ENCODE assay signal across 11 mouse cellular contexts in genomic region chr7:133959200-133959599, GRCm38 (mm10).
DNase-seq lines count a peak whose midpoint lies in the region; ATAC-seq and TF ChIP-seq lines count a peak whose summit lies in the region.
"Had no signal": no experiment of that assay in that cellular context is flagged by ENCODE, and none has a peak within 500 bp of the region (broad histone marks: within the 10 kb centered on the region; RNA-seq: fewer than 3 reads in every experiment).

No protein-coding gene starts in this region.

- H3K9ac ChIP-seq in kidney, postnatal 0 days (ENCODE audit: low read depth, low read length), result no peak overlapping the region
- no peak overlapping the region for H3K9ac ChIP-seq in kidney, embryonic 15.5 days
- H3K9ac ChIP-seq: heart, embryonic 15.5 days; lung, embryonic 15.5 days; stomach, embryonic 15.5 days had no signal

- H3K36me3 ChIP-seq in kidney, postnatal 0 days (ENCODE audit: insufficient read depth, low read length), result no peaks in the 10 kb centered on the region
- 0 out of 2 replicates have a peak, but pooled peaks cover 3% of the 10 kb centered on the region for H3K36me3 ChIP-seq in kidney, embryonic 15.5 days
- H3K36me3 ChIP-seq: heart, embryonic 15.5 days; stomach, embryonic 15.5 days had no signal

- H3K9me3 ChIP-seq in kidney, postnatal 0 days (replicated peaks; ENCODE audit: low read length), result no peaks in the 10 kb centered on the region
- H3K9me3 ChIP-seq in kidney, embryonic 15.5 days (replicated peaks), result no peaks in the 10 kb centered on the region
- H3K9me3 ChIP-seq: heart, embryonic 15.5 days; lung, embryonic 15.5 days; stomach, embryonic 15.5 days had no signal

- H3K27ac ChIP-seq in kidney, postnatal 0 days, result no peak overlapping the region
- no peak overlapping the region for H3K27ac ChIP-seq in kidney, embryonic 15.5 days
- H3K27ac ChIP-seq: heart, embryonic 15.5 days; lung, embryonic 15.5 days; stomach, embryonic 15.5 days had no signal

- intact Hi-C loops in left cerebral cortex, postnatal 25 days (cut with DNase I), result loop anchor here (2.0 kb wide), 1 partner anchor 264 kb away; no protein-coding TSS in a partner anchor

- H3K27me3 ChIP-seq in kidney, postnatal 0 days (ENCODE audit: insufficient read depth, low read length), result no peaks in the 10 kb centered on the region
- H3K27me3 ChIP-seq in kidney, embryonic 15.5 days, result no peaks in the 10 kb centered on the region
- H3K27me3 ChIP-seq: heart, embryonic 15.5 days; lung, embryonic 15.5 days; stomach, embryonic 15.5 days had no signal

- 0 out of 2 replicates have a peak, but pooled peaks cover 3% of the 10 kb centered on the region for H3K4me1 ChIP-seq in kidney, postnatal 0 days (replicated peaks; ENCODE audit: insufficient read depth, low read length)
- H3K4me1 ChIP-seq in kidney, embryonic 15.5 days, result peaks cover 19% of the 10 kb centered on the region

- no peak overlapping the region for H3K4me2 ChIP-seq in kidney, postnatal 0 days (ENCODE audit: low read length)
- no peak overlapping the region for H3K4me2 ChIP-seq in kidney, embryonic 15.5 days
- H3K4me2 ChIP-seq: heart, embryonic 15.5 days; lung, embryonic 15.5 days; stomach, embryonic 15.5 days had no signal

- no peak overlapping the region for H3K4me3 ChIP-seq in kidney, postnatal 0 days (replicated peaks; ENCODE audit: low read depth, low read length)
- H3K4me3 ChIP-seq in kidney, embryonic 15.5 days (replicated peaks), result no peak overlapping the region
- H3K4me3 ChIP-seq: heart, embryonic 15.5 days; lung, embryonic 15.5 days; stomach, embryonic 15.5 days had no signal

- no peak for ATAC-seq in kidney, postnatal 0 days (replicated peaks; ENCODE audit: low FRiP score, low read depth)
- ATAC-seq in kidney, embryonic 15.5 days (replicated peaks; ENCODE audit: low FRiP score), result no peak
- no peak for ATAC-seq in erythroblast, adult 5-6 weeks (replicated peaks; ENCODE audit: low FRiP score, poor library complexity, severe bottlenecking)

- peak; percentile 65 for TF ChIP-seq CTCF in kidney, postnatal 0 days (IDR thresholded peaks at IDR 0.05; ENCODE audit: low read depth)

- WGBS in kidney, postnatal 0 days, result 77% methylated on average over 4 of the region's 4 CpGs
- 63% methylated on average over 4 of the region's 4 CpGs for WGBS in kidney, embryonic 15.5 days

- peak; percentile 35 for DNase-seq in kidney, postnatal 0 days (ENCODE audit: low spot score)
- DNase-seq in adrenal gland, adult 18-20 months (ENCODE audit: low spot score in 2 of 2), result peak; percentile 46 to 55
- peak; percentile 38 for DNase-seq in embryo, embryonic 10 days (ENCODE audit: low spot score)
- DNase-seq in left cerebral cortex, postnatal 25 days (ENCODE audit: low spot score in 2 of 2), result peak; percentile 32 to 50
- peak; percentile 23 for DNase-seq in telencephalon, adult 2 months (ENCODE audit: low read depth, low spot score)
- no peak for DNase-seq in heart, adult 8-10 months (ENCODE audit: low spot score)
